Mouse (Mus musculus) heart, embryonic 15.5 days (tissue): ENCODE measurements around the gene Tmeff1. TPM values are rescaled to one million over a fixed set of nuclear protein-coding genes. Genes with fewer than 3 reads are reported as not detected.

ENCODE experiments used
- ATAC-seq: fragments of 200-750 bp; cut with Nextera tagmentation; replicated peaks from 2 replicates; pipeline ENCODE4 v1.8.0; 2017; ENCODE audit warnings: low read depth, moderate TSS enrichment; ENCODE audit not compliant: insufficient number of reproducible peaks, insufficient read depth, low FRiP score
- H3K27ac ChIP-seq: fragments of 300-500 bp; sonication (generic); 2 replicates; pipeline ENCODE4 v1.5.1; 2015; ENCODE audit warnings: mild to moderate bottlenecking, inconsistent platforms
- H3K27me3 ChIP-seq: fragments of 300-500 bp; sonication (generic); 2 replicates; pipeline ENCODE4 v1.6.1; 2015; ENCODE audit warnings: inconsistent platforms
- H3K36me3 ChIP-seq: fragments of 300-500 bp; sonication (generic); 2 replicates; pipeline ENCODE4 v1.6.1; 2015; ENCODE audit warnings: mild to moderate bottlenecking, inconsistent platforms
- H3K4me1 ChIP-seq: fragments of 300-500 bp; sonication (generic); replicated peaks from 2 replicates; pipeline ENCODE4 v1.6.1; 2015; ENCODE audit warnings: inconsistent platforms
- H3K4me2 ChIP-seq: fragments of 300-500 bp; sonication (generic); 2 replicates; pipeline ENCODE4 v1.6.1; 2015; ENCODE audit warnings: inconsistent platforms, mild to moderate bottlenecking, moderate library complexity
- H3K4me3 ChIP-seq: fragments of 300-500 bp; sonication (generic); 2 replicates; pipeline ENCODE4 v1.5.1; 2015; ENCODE audit warnings: mild to moderate bottlenecking, inconsistent platforms
- H3K9ac ChIP-seq: fragments of 300-500 bp; sonication (generic); 2 replicates; pipeline ENCODE4 v1.6.1; 2015; ENCODE audit warnings: mild to moderate bottlenecking, inconsistent platforms
- H3K9me3 ChIP-seq: fragments of 300-500 bp; sonication (generic); replicated peaks from 2 replicates; pipeline ENCODE4 v1.6.1; 2016; ENCODE audit warnings: inconsistent platforms
- WGBS: fragments of 180-500 bp; shearing (Covaris S2); methylation state at CpG from one replicate; pipeline ENCODE4 v1.1.7; 2015; ENCODE audit warnings: mixed read lengths; 5-methylcytosine and 5-hydroxymethylcytosine counted together
- polyA plus RNA-seq: library from polyadenylated mRNA; unstranded; fragments of >200 nt; fragmentation: Nextera tagmentation; extraction: Ambion mirVana; gene quantifications from 2 replicates; pipeline ENCODE4 v1.2.1, GENCODE M21; 2015

The Tmeff1 gene
- polyA plus RNA-seq, 1 experiment from 2014 or later: 24.2 TPM

DNA sequence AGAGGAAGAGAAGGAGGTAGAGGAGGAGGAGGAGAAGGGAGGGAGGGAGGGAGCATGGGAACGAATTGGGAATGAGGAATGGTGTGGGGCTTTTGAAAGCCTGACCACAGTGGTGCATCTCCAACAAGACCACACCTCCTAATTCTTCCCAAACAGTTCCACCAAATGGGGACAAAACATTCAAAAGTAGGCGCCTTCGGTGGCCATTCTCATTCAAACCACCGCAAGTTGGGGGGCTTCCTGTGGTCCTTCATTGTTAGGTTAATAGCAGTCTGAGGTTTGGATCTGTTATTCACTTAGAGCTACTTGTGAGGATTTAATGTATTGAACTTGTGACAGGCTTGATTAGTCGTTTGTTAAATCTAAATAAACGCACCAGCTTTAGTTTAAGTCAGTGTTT lies 40.0 kb downstream of the Tmeff1 start:
- no peak overlapping the region for H3K4me2 ChIP-seq
- H3K36me3 ChIP-seq: 0 out of 2 replicates have a peak, but pooled peaks cover 7% of the 10 kb centered on the region
- 90% methylated on average over 6 of the region's 6 CpGs for WGBS
- no peak for ATAC-seq
- H3K27me3 ChIP-seq: no peaks in the 10 kb centered on the region
- no peaks in the 10 kb centered on the region for H3K9me3 ChIP-seq
- no peak overlapping the region for H3K9ac ChIP-seq
- H3K4me3 ChIP-seq: no peak overlapping the region
- no peak overlapping the region for H3K27ac ChIP-seq
- H3K4me1 ChIP-seq: no peaks in the 10 kb centered on the region

DNA sequence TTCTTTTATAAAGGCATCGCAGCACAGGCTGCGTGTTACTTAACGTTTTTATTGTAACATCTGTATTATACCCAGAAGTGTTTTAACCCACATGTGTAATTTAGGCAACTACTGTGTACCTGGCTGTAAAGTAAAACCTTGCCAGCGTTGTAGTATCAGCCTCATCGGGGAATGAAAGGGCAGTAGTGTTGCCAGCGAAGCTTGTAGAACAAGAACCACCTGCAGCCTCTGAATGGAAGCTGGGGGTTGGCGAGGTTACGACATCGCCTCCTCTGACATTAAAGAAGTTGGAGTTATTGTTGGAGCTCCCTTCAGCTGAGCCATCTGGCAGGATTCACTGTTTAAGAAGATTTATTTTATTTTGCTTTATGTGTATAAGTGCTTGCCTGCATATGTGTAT lies 40.9 kb downstream of the Tmeff1 start:
- no peaks in the 10 kb centered on the region for H3K27me3 ChIP-seq
- no peak overlapping the region for H3K4me3 ChIP-seq
- H3K27ac ChIP-seq: no peak overlapping the region
- H3K9ac ChIP-seq: no peak overlapping the region
- no peak for ATAC-seq
- H3K36me3 ChIP-seq: 0 out of 2 replicates have a peak, but pooled peaks cover 7% of the 10 kb centered on the region
- no peak overlapping the region for H3K4me2 ChIP-seq
- WGBS: 90% methylated on average over 9 of the region's 9 CpGs
- H3K9me3 ChIP-seq: no peaks in the 10 kb centered on the region
- H3K4me1 ChIP-seq: no peaks in the 10 kb centered on the region

DNA sequence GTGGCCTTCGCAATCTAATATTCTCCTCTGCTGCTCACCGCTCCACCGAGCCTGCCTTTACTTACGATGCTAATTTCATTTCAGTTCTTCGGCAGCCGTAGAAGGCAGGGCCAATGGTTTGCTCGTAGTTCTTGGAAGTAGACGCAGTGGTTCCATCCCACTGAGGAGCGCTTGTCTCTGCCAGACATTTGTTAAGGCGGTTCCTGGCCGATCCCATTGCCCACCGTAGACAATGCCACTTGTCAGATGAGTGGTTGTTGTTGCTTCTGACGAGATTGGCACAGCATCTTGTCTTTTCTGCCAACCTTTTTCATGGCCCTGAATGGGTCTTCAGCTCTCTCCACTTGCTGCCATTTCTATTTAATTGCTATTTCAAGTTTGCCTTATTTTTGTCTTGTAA lies 44.5 kb downstream of the Tmeff1 start:
- H3K9ac ChIP-seq: no peak overlapping the region
- WGBS: 97% methylated on average over 13 of the region's 13 CpGs
- H3K4me3 ChIP-seq: no peak overlapping the region
- H3K27ac ChIP-seq: no peak overlapping the region
- no peaks in the 10 kb centered on the region for H3K27me3 ChIP-seq
- H3K4me2 ChIP-seq: no peak overlapping the region
- 0 out of 2 replicates have a peak, but pooled peaks cover 7% of the 10 kb centered on the region for H3K36me3 ChIP-seq
- no peak for ATAC-seq
- H3K4me1 ChIP-seq: peaks cover 3% of the 10 kb centered on the region; the same call in 1 of the 2 replicates
- H3K9me3 ChIP-seq: no peaks in the 10 kb centered on the region

- Histone ChIP-seq H3K9me3 (no peaks in the 10 kb centered on the region), H3K27ac (no peak overlapping the region), H3K4me2 (no peak overlapping the region), H3K36me3 (0 out of 2 replicates have a peak, but pooled peaks cover 7% of the 10 kb centered on the region), H3K4me3 (no peak overlapping the region), H3K4me1 (peaks cover 12% of the 10 kb centered on the region; the same call in 1 of the 2 replicates), H3K9ac (no peak overlapping the region), H3K27me3 (no peaks in the 10 kb centered on the region)
- ATAC-seq: no peak
- 85% methylated on average over 6 of the region's 6 CpGs for WGBS
These were observed 48.6 kb downstream of the Tmeff1 start for GRCm38 (mm10) chr4:48633529-48633928.

- Histone ChIP-seq H3K4me1 (peaks cover 16% of the 10 kb centered on the region), H3K4me2 (no peak overlapping the region), H3K36me3 (0 out of 2 replicates have a peak, but pooled peaks cover 5% of the 10 kb centered on the region), H3K4me3 (no peak overlapping the region), H3K9me3 (no peaks in the 10 kb centered on the region), H3K27me3 (no peaks in the 10 kb centered on the region), H3K9ac (no peak overlapping the region), H3K27ac (no peak overlapping the region)
- no peak for ATAC-seq
- WGBS: 75% methylated on average over 2 of the region's 2 CpGs
These were observed 49.1 kb downstream of the Tmeff1 start for GRCm38 (mm10) chr4:48634058-48634457.

GRCm38 (mm10) chr4:48636831-48637230 lies 51.9 kb downstream of the Tmeff1 start:
- H3K4me1 ChIP-seq: peaks cover 13% of the 10 kb centered on the region
- no peak overlapping the region for H3K9ac ChIP-seq
- no peak for ATAC-seq
- H3K9me3 ChIP-seq: no peaks in the 10 kb centered on the region
- 88% methylated on average over 13 of the region's 13 CpGs for WGBS
- no peaks in the 10 kb centered on the region for H3K36me3 ChIP-seq
- H3K27ac ChIP-seq: no peak overlapping the region
- H3K4me3 ChIP-seq: no peak overlapping the region
- H3K4me2 ChIP-seq: no peak overlapping the region
- no peaks in the 10 kb centered on the region for H3K27me3 ChIP-seq

GRCm38 (mm10) chr4:48638132-48638531 lies 53.2 kb downstream of the Tmeff1 start:
- Histone ChIP-seq H3K4me1 (peaks cover 13% of the 10 kb centered on the region), H3K36me3 (no peaks in the 10 kb centered on the region), H3K4me2 (no peak overlapping the region), H3K4me3 (no peak overlapping the region), H3K27me3 (no peaks in the 10 kb centered on the region), H3K9ac (no peak overlapping the region), H3K27ac (no peak overlapping the region), H3K9me3 (no peaks in the 10 kb centered on the region)
- no peak for ATAC-seq
- 64% methylated on average over 10 of the region's 10 CpGs for WGBS

GRCm38 (mm10) chr4:48639503-48639902 lies 54.5 kb downstream of the Tmeff1 start:
- Histone ChIP-seq H3K27me3 (no peaks in the 10 kb centered on the region), H3K4me2 (no peak overlapping the region), H3K9me3 (no peaks in the 10 kb centered on the region), H3K4me3 (no peak overlapping the region), H3K9ac (no peak overlapping the region), H3K27ac (no peak overlapping the region), H3K36me3 (no peaks in the 10 kb centered on the region), H3K4me1 (peaks cover 13% of the 10 kb centered on the region)
- no peak for ATAC-seq
- WGBS: 91% methylated on average over 17 of the region's 17 CpGs

- H3K9ac ChIP-seq: no peak overlapping the region
- no peaks in the 10 kb centered on the region for H3K27me3 ChIP-seq
- H3K36me3 ChIP-seq: peaks cover 6% of the 10 kb centered on the region; the same call in 1 of the 2 replicates
- ATAC-seq: no peak
- H3K4me1 ChIP-seq: peaks cover 1% of the 10 kb centered on the region; the same call in 1 of the 2 replicates
- WGBS: 80% methylated on average over 6 of the region's 6 CpGs
- H3K9me3 ChIP-seq: no peaks in the 10 kb centered on the region
- no peak overlapping the region for H3K4me2 ChIP-seq
- no peak overlapping the region for H3K27ac ChIP-seq
- no peak overlapping the region for H3K4me3 ChIP-seq
These were observed 58.8 kb downstream of the Tmeff1 start for GRCm38 (mm10) chr4:48643801-48644200.

DNA sequence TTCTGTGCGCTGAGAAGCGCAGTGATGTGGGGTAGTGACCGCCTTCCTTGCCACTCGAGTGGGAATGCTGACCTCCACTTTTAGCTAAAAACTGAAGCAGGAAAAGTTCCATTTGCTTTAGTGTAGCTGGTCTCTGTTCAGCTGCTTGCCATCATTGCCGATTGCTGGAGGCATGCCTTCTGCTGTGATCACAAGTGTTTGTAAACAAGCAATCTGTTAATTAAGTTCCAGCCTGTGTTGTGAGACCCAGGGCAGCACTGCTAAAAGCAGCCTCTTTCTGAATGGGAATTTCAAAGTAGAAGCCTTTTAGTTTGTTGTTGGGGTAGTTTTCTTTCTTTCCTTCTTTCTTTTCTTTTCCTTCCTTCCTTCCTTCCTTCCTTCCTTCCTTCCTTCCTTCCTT lies 61.2 kb downstream of the Tmeff1 start:
- no peak for ATAC-seq
- Histone ChIP-seq H3K9me3 (no peaks in the 10 kb centered on the region), H3K36me3 (peaks cover 14% of the 10 kb centered on the region; the same call in 1 of the 2 replicates), H3K27me3 (no peaks in the 10 kb centered on the region), H3K4me2 (no peak overlapping the region), H3K9ac (no peak overlapping the region), H3K4me3 (no peak overlapping the region), H3K27ac (no peak overlapping the region), H3K4me1 (no peaks in the 10 kb centered on the region)
- WGBS: 91% methylated on average over 5 of the region's 5 CpGs

DNA sequence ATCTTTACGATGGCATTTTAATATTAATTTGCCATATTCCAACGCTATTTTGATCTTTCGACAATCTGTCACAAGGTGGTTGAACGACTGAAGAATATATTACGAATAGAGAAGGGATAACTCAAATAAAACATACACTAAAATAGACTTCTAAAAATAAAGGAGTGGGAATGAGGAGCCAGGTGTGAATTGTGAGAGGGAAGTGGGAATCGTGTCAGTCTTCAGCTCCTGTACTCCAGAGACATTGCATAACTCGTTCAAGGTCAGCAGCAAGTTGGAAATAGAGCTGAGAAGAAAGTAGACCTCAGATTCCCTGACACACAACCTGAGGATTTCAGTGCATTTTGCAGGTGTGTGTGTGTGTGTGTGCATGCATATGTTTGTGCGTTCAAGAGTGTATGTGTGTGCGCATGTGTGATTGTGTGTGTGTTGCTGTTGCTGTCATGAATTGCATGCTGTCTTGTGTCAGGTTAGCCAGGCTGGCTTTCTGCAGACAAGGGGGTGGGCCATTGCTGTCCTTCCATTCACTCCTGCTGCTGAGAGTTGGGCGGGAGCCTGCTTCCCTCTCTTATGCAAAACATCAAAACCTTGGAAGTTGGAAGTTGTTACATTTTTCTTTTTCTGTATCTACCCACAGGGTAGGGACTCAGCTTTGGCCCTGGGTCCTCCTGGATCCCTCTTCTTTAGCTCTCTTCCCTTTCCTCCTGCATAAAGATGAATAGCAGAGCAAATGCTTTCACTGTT lies 65.8 kb downstream of the Tmeff1 start:
- no peak for ATAC-seq
- no peaks in the 10 kb centered on the region for H3K9me3 ChIP-seq
- H3K27ac ChIP-seq: no peak overlapping the region
- H3K27me3 ChIP-seq: no peaks in the 10 kb centered on the region
- H3K4me1 ChIP-seq: no peaks in the 10 kb centered on the region
- no peak overlapping the region for H3K9ac ChIP-seq
- H3K4me2 ChIP-seq: no peak overlapping the region
- peaks cover 23% of the 10 kb centered on the region; the same call in 1 of the 2 replicates for H3K36me3 ChIP-seq
- WGBS: 85% methylated on average over 10 of the region's 10 CpGs
- H3K4me3 ChIP-seq: no peak overlapping the region

GRCm38 (mm10) chr4:48654118-48654517 lies 69.1 kb downstream of the Tmeff1 start:
- Histone ChIP-seq H3K9me3 (no peaks in the 10 kb centered on the region), H3K9ac (no peak overlapping the region), H3K4me3 (no peak overlapping the region), H3K4me2 (no peak overlapping the region), H3K4me1 (no peaks in the 10 kb centered on the region), H3K27ac (no peak overlapping the region), H3K27me3 (no peaks in the 10 kb centered on the region), H3K36me3 (peaks cover 17% of the 10 kb centered on the region; the same call in 1 of the 2 replicates)
- 86% methylated on average over 4 of the region's 4 CpGs for WGBS
- no peak for ATAC-seq
